Mouse (Mus musculus): ENCODE measurements around the gene Neurod2. TPM values are rescaled to one million over a fixed set of nuclear protein-coding genes. Genes with fewer than 3 reads are reported as not detected.

Gene Neurod2
- polyA plus RNA-seq, 1 experiment, result not detected

GRCm38 (mm10) chr11:98342000-98342945, 12.8 kb upstream of the Neurod2 start:
- no peak overlapping the region for H3ac ChIP-seq (ENCODE audit: control insufficient read depth, insufficient read length, low read depth)
- H3K27me3 ChIP-seq (ENCODE audit: control insufficient read depth, insufficient read depth, insufficient read length), result peaks cover 43% of the 10 kb centered on the region
- no peaks in the 10 kb centered on the region for H3K36me3 ChIP-seq (ENCODE audit: control insufficient read depth, insufficient read depth)
- TF ChIP-seq MAX (IDR thresholded peaks at IDR 0.05), result no peak
- TF ChIP-seq MYOD1 (IDR thresholded peaks at IDR 0.05; ENCODE audit: control insufficient read depth, insufficient read length, low read depth), result no peak
- TF ChIP-seq CEBPB (IDR thresholded peaks at IDR 0.05; ENCODE audit: low read depth), result no peak
- no peak for TF ChIP-seq MYOG (IDR thresholded peaks at IDR 0.05; ENCODE audit: control insufficient read depth, extremely low read depth, insufficient read length)
- TF ChIP-seq CTCF (IDR thresholded peaks at IDR 0.05; ENCODE audit: control insufficient read depth, insufficient read depth, insufficient read length), result peak; percentile 99
- no peak for TF ChIP-seq USF1 (IDR thresholded peaks at IDR 0.05; ENCODE audit: low read depth)
- H3K4me3 ChIP-seq (ENCODE audit: insufficient read depth, poor library complexity, severe bottlenecking), result no peak overlapping the region
- no peaks in the 10 kb centered on the region for H3K79me2 ChIP-seq (ENCODE audit: control insufficient read depth, insufficient read depth)
- no peaks in the 10 kb centered on the region for H3K79me3 ChIP-seq (ENCODE audit: low read depth)

- TF ChIP-seq USF1 (IDR thresholded peaks at IDR 0.05; ENCODE audit: low read depth), result no peak
- no peak for TF ChIP-seq MYOD1 (IDR thresholded peaks at IDR 0.05; ENCODE audit: control insufficient read depth, insufficient read length, low read depth)
- TF ChIP-seq FOSL1 (IDR thresholded peaks at IDR 0.05; ENCODE audit: insufficient read depth, low read length, poor library complexity, severe bottlenecking), result no peak
- TF ChIP-seq CTCF (IDR thresholded peaks at IDR 0.05; ENCODE audit: control insufficient read depth, insufficient read depth, insufficient read length), result no peak
- TF ChIP-seq MYOG (IDR thresholded peaks at IDR 0.05; ENCODE audit: control insufficient read depth, extremely low read depth, insufficient read length), result no peak
- no peak for TF ChIP-seq CEBPB (IDR thresholded peaks at IDR 0.05; ENCODE audit: low read depth)
- no peak for TF ChIP-seq MAX (IDR thresholded peaks at IDR 0.05)
- Histone ChIP-seq H3ac (ENCODE audit: control insufficient read depth, insufficient read length, low read depth) (no peak overlapping the region), H3K79me2 (ENCODE audit: control insufficient read depth, insufficient read depth) (no peaks in the 10 kb centered on the region), H3K79me3 (ENCODE audit: low read depth) (no peaks in the 10 kb centered on the region), H3K36me3 (ENCODE audit: control insufficient read depth, insufficient read depth) (no peaks in the 10 kb centered on the region), H3K4me3 (ENCODE audit: insufficient read depth, poor library complexity, severe bottlenecking) (no peak overlapping the region), H3K27me3 (ENCODE audit: control insufficient read depth, insufficient read depth, insufficient read length) (peaks cover 38% of the 10 kb centered on the region)
Observed at GRCm38 (mm10) chr11:98341174-98341573, 11.7 kb upstream of the Neurod2 start.

- Histone ChIP-seq H3K27me3 (ENCODE audit: control insufficient read depth, insufficient read depth, insufficient read length) (peaks cover 40% of the 10 kb centered on the region), H3K79me2 (ENCODE audit: control insufficient read depth, insufficient read depth) (no peaks in the 10 kb centered on the region), H3K4me3 (ENCODE audit: insufficient read depth, poor library complexity, severe bottlenecking) (no peak overlapping the region), H3K79me3 (ENCODE audit: low read depth) (no peaks in the 10 kb centered on the region), H3K36me3 (ENCODE audit: control insufficient read depth, insufficient read depth) (no peaks in the 10 kb centered on the region), H3ac (ENCODE audit: control insufficient read depth, insufficient read length, low read depth) (no peak overlapping the region)
- TF ChIP-seq CTCF (IDR thresholded peaks at IDR 0.05; ENCODE audit: control insufficient read depth, insufficient read depth, insufficient read length) (no peak), USF1 (IDR thresholded peaks at IDR 0.05; ENCODE audit: low read depth) (no peak), CEBPB (IDR thresholded peaks at IDR 0.05; ENCODE audit: low read depth) (no peak), MYOD1 (IDR thresholded peaks at IDR 0.05; ENCODE audit: control insufficient read depth, insufficient read length, low read depth) (no peak), FOSL1 (IDR thresholded peaks at IDR 0.05; ENCODE audit: insufficient read depth, low read length, poor library complexity, severe bottlenecking) (no peak), MYOG (IDR thresholded peaks at IDR 0.05; ENCODE audit: control insufficient read depth, extremely low read depth, insufficient read length) (no peak), MAX (IDR thresholded peaks at IDR 0.05) (no peak)
Observed at GRCm38 (mm10) chr11:98340597-98340996, 11.1 kb upstream of the Neurod2 start.

GRCm38 (mm10) chr11:98339679-98340287, 10.3 kb upstream of the Neurod2 start:
- Histone ChIP-seq H3K36me3 (ENCODE audit: control insufficient read depth, insufficient read depth) (no peaks in the 10 kb centered on the region), H3K4me3 (ENCODE audit: insufficient read depth, poor library complexity, severe bottlenecking) (no peak overlapping the region)

GRCm38 (mm10) chr11:98339071-98339501, 9.6 kb upstream of the Neurod2 start:
- TF ChIP-seq USF1 (IDR thresholded peaks at IDR 0.05; ENCODE audit: low read depth) (no peak), FOSL1 (IDR thresholded peaks at IDR 0.05; ENCODE audit: insufficient read depth, low read length, poor library complexity, severe bottlenecking) (no peak), MYOD1 (IDR thresholded peaks at IDR 0.05; ENCODE audit: control insufficient read depth, insufficient read length, low read depth) (no peak), CTCF (IDR thresholded peaks at IDR 0.05; ENCODE audit: control insufficient read depth, insufficient read depth, insufficient read length) (no peak), MAX (IDR thresholded peaks at IDR 0.05) (no peak), MYOG (IDR thresholded peaks at IDR 0.05; ENCODE audit: control insufficient read depth, extremely low read depth, insufficient read length) (no peak), CEBPB (IDR thresholded peaks at IDR 0.05; ENCODE audit: low read depth) (no peak)
- H3K79me3 ChIP-seq (ENCODE audit: low read depth), result no peaks in the 10 kb centered on the region

More at GRCm38 (mm10) chr11:98339679-98340287, 10.3 kb upstream of the Neurod2 start:
- no peaks in the 10 kb centered on the region for H3K79me2 ChIP-seq (ENCODE audit: control insufficient read depth, insufficient read depth)
- TF ChIP-seq FOSL1 (IDR thresholded peaks at IDR 0.05; ENCODE audit: insufficient read depth, low read length, poor library complexity, severe bottlenecking), result no peak
- TF ChIP-seq CEBPB (IDR thresholded peaks at IDR 0.05; ENCODE audit: low read depth), result no peak
- TF ChIP-seq MYOD1 (IDR thresholded peaks at IDR 0.05; ENCODE audit: control insufficient read depth, insufficient read length, low read depth), result no peak
- TF ChIP-seq USF1 (IDR thresholded peaks at IDR 0.05; ENCODE audit: low read depth), result no peak
- no peak for TF ChIP-seq MAX (IDR thresholded peaks at IDR 0.05)
- TF ChIP-seq MYOG (IDR thresholded peaks at IDR 0.05; ENCODE audit: control insufficient read depth, extremely low read depth, insufficient read length), result no peak
- H3K79me3 ChIP-seq (ENCODE audit: low read depth), result no peaks in the 10 kb centered on the region
- peaks cover 48% of the 10 kb centered on the region for H3K27me3 ChIP-seq (ENCODE audit: control insufficient read depth, insufficient read depth, insufficient read length)
- H3ac ChIP-seq (ENCODE audit: control insufficient read depth, insufficient read length, low read depth), result no peak overlapping the region

More at GRCm38 (mm10) chr11:98339071-98339501, 9.6 kb upstream of the Neurod2 start:
- Histone ChIP-seq H3K36me3 (ENCODE audit: control insufficient read depth, insufficient read depth) (no peaks in the 10 kb centered on the region), H3K4me3 (ENCODE audit: insufficient read depth, poor library complexity, severe bottlenecking) (no peak overlapping the region), H3K79me2 (ENCODE audit: control insufficient read depth, insufficient read depth) (no peaks in the 10 kb centered on the region), H3ac (ENCODE audit: control insufficient read depth, insufficient read length, low read depth) (peak overlapping the region; percentile 6), H3K27me3 (ENCODE audit: control insufficient read depth, insufficient read depth, insufficient read length) (peaks cover 55% of the 10 kb centered on the region)

Measured in C2C12 (cell line).